Mouse (Mus musculus) stomach, postnatal 0 days (tissue): Measurements from ENCODE around the gene Cdc42ep1.

Source experiments
- CTCF ChIP-seq: IDR thresholded peaks from 2 replicates; pipeline ENCODE4 v1.5.1; 2016; ENCODE audit warnings: antibody characterized with exemption, low read depth, mild to moderate bottlenecking, moderate library complexity
- EP300 ChIP-seq: optimal IDR thresholded peaks from 2 replicates; pipeline ENCODE3; 2016; ENCODE audit warnings: antibody characterized with exemption

DNA sequence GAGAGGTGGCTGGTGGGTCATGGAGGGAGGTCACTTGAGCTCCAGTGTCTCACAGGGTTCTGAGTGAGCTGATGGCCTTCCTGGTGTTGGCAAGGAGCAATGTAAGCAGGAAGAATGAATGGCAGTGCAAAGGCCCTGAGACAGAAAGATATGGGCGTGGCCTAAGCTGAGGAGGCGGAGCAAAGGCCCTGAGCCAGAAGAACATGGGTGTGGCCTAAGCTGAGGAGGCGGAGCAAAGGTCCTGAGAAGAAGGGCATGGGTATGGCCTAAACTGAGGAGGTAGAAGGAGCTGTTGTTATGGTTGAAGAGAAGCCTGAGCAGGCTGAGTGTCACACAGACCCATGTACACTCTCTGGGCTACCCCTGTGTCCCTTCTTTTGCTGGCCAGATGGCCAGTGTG is 8.8 kb upstream of the Cdc42ep1 start:
- TF ChIP-seq CTCF (no peak), EP300 (no peak)
